Mouse (Mus musculus): Measurements from ENCODE around the gene Fkrp.
A peak's percentile ranks its signal among the peaks of the same experiment; 100 is the strongest.

The Fkrp gene

GRCm38 (mm10) chr7:16816475-16817122, at the start of gene Fkrp:
Gene Fkrp, minus strand, starts transcription at chr7:16816732.
- no peak for DNase-seq (ENCODE audit: low spot score)

GRCm38 (mm10) chr7:16859902-16860651, 43.5 kb upstream of the Fkrp start:
- no peak for DNase-seq (ENCODE audit: low spot score)

GRCm38 (mm10) chr7:16858336-16858735, 41.8 kb upstream of the Fkrp start:
- DNase-seq (ENCODE audit: low spot score), result no peak

- DNase-seq (ENCODE audit: low spot score), result no peak
These were observed 36.8 kb upstream of the Fkrp start for GRCm38 (mm10) chr7:16853302-16853831.

DNA sequence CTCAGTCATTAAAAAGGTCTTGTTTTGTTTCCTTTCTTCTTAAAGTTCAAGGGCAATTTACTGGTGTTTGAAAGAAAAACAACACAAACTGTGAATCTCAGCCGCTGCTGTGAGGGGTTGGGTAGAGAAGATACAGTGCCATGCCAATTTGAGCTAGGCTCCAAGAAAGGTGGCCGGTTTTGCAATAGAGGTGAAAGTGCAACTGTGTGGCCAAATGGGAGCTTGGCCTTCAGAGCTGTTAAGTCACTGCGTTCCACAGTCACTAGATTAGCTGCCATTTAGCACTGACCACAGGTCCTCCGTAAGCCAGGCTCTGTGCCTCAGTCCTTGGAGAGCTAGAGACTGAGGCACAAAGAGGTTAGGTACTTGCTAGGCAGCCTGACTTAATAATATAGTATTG, 35.1 kb upstream of the Fkrp start:
- no peak for DNase-seq (ENCODE audit: low spot score)

GRCm38 (mm10) chr7:16848579-16848978, 32.0 kb upstream of the Fkrp start:
- no peak for DNase-seq (ENCODE audit: low spot score)

DNA sequence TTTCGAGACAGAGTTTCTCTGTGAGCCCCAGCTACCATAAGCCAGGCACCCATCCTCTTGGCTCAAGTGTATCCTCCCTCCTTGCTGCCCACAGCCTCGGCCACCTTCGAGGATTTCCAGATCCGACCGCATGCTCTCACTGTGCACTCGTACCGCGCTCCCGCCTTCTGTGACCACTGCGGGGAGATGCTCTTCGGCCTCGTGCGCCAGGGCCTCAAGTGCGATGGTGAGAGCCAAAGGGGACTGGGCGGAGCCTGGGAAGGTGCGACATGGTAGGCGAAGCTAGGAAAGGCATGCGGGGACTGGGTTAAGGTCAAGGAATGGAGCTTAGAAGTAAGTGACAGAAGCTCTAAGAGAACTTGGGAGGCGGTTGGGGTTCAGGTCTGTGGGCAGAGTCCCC, 31.0 kb upstream of the Fkrp start:
- DNase-seq (ENCODE audit: low spot score), result no peak

GRCm38 (mm10) chr7:16846775-16847174, 30.2 kb upstream of the Fkrp start:
- no peak for DNase-seq (ENCODE audit: low spot score)

GRCm38 (mm10) chr7:16845820-16846167, 29.3 kb upstream of the Fkrp start:
- DNase-seq (ENCODE audit: low spot score), result no peak

DNA sequence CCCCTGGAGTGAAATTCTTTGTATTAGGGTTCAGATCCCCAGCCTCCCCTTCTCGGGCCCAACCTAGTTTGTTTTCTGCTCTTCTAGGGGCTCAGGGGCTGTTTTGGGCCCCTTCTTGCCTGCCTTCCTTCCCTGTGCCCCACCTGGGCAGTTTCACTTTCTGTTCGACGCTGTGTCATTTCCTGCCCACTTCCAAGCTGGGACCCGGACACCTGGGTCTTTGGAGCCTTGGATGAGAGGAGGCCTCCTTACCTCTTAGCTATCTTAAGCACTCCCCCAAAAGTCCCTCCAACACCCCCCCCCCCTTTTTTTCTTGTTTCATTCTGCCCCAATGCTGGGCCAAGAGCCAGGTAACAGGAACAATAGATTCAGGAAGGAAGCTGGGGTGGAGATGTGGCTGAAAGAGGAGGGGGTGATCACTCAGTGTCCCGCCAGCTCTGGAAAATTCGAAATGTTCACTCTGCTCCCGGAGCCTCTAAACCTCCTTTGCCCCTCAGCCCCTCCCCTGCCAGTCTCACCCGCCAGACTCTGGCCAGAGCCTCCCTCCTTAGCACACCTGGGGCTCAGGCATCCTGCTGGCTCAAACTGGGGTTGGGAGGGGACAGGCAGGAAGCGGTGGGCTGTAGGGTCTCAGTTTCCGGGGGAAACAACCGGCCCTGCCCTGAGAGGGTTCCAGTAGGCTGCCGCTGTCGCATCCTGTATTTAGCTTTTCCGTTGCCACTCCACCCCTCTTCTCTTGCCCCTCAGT, 28.7 kb upstream of the Fkrp start:
- no peak for DNase-seq (ENCODE audit: low spot score)

- no peak for DNase-seq (ENCODE audit: low spot score)
These were observed 28.2 kb upstream of the Fkrp start for GRCm38 (mm10) chr7:16844696-16845071.

GRCm38 (mm10) chr7:16843441-16844171, 27.1 kb upstream of the Fkrp start:
- DNase-seq (ENCODE audit: low spot score), result no peak

GRCm38 (mm10) chr7:16842645-16843063, 26.1 kb upstream of the Fkrp start, which contains the start of gene Prkd2:
Gene Prkd2, plus strand, starts transcription at chr7:16842902.
- peak; percentile 73 for DNase-seq (ENCODE audit: low spot score)

GRCm38 (mm10) chr7:16841561-16842560, 25.3 kb upstream of the Fkrp start:
- DNase-seq (ENCODE audit: low spot score), result no peak

GRCm38 (mm10) chr7:16841078-16841477, 24.5 kb upstream of the Fkrp start:
- no peak for DNase-seq (ENCODE audit: low spot score)

- DNase-seq (ENCODE audit: low spot score), result no peak
These were observed 23.6 kb upstream of the Fkrp start for GRCm38 (mm10) chr7:16840109-16840491.

DNA sequence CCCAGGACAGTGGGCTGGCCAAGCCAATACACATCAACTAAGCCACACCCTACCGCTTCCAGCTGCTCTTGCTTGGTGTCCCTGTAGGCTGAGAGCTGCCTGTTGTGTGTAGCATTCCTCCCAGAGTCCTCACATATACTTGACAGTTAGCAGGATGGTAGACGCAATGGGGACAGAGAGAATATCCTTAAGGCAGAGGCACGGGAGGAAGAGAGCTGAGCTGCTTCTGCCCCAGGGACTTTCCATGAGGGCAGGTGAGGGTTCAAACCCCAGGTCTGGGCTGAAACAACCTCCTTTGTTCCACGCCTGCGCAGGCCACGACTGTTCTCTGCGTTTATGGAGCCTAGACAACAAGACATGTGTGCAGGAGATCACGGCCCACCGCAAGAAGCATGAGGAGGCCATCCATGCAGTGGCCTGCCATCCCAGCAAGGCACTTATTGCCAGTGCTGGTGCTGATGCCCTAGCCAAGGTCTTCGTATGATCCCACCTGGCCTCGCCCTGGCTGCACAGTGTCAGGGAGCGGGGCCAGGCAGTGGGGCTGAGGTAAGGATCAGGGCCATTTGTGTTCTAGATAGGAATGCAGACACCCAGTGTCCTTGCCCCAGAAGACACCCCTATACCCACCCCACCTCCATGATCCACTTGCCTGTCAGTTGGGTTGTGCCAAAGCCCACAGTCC, 23.0 kb upstream of the Fkrp start:
- DNase-seq (ENCODE audit: low spot score), result no peak

DNA sequence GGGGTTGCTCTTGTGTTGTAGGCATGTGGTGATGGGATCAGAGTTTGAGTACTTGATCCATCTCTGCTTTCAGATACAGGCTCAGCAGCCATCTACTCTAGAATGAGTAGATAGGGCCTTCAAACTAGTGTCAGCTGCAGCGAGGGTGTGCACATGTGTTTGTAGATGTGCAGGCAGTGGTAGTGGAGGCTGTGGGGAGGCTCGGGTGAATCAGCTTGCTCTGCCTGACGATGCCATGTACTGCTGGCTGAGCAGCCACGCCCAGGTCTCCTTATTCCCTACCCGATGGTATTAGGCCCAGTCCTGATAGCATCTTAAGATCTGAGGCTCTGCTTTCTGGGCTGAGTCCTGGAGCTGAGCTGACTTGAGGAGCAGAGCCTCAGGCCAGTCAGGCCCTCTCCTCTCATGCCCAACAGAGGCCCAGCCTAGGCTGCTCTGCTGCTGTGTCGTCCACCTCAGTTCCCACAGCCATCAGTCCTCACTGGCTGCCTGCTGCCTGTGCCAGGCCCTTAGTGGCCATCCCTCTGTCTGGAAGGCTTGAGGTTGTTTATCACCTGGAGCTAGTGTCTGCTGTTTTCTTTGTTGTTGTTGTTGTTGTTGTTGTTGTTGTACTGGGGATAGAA, 22.4 kb upstream of the Fkrp start:
- DNase-seq (ENCODE audit: low spot score), result no peak

GRCm38 (mm10) chr7:16837916-16838803, 21.6 kb upstream of the Fkrp start:
- DNase-seq (ENCODE audit: low spot score), result no peak
